Mouse (Mus musculus): ENCODE results near the gene Foxp1.

Gene Foxp1

DNA sequence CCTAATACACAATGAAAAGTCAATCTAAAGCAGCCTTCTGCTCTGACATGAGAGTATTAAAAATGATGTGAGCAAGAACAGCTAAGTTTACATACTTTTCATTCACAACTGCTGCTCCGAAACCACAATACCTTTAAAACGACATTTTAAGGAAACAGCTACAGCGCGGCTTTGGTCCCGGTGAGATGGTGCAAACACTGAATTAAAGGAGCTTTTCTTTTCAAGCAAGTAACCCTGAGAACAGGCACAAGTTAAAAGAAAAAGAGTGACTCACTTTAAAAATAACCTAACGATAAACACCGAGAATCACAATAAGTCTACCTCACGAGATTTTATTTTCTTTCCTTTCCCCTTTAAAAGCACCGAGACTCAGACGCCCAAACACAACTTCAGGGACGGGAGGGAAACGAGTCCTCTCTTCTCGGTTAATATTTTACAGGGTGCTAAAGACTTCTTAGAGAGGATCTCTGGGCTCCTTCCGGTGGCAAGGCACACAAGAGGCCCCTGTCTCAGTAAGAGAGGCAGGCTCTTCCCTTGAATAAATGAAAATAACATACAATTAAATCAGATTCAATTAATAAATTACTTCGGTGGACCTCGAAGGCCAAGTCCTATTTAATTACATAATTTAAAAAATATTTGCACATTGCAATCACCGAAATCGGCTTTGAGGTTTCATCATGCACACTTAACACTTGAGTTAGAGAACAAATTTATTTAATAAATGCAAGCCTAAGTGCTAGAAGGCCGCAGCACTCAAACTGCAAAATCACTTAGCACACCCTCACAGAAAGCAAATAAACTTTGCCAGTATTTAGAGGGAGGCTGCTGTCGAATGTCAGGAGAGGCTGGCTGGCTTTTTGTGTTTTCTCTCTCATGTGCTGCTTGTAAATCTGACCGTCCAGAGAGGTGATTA lies 246.9 kb downstream of the Foxp1 start:
- DNase-seq = no peak

DNA sequence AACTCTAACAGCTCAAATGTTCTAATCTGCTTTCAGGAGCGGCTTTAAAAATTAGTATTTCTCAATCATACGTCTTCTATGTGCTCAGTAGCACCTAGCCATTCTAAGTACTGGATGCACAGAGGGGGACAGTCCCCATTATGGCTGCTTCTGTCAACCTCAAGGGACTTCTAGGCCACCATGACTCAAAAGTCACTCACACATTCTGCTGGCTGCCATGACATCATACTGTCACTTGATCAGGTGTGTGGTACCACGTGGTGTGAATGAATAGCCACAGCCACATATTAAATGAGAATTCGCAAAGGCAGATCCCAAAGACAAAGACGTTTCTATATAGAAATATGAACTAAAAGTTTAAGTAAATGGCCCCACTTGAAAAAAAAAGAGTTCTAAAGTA lies 247.9 kb downstream of the Foxp1 start:
- DNase-seq = no peak

DNA sequence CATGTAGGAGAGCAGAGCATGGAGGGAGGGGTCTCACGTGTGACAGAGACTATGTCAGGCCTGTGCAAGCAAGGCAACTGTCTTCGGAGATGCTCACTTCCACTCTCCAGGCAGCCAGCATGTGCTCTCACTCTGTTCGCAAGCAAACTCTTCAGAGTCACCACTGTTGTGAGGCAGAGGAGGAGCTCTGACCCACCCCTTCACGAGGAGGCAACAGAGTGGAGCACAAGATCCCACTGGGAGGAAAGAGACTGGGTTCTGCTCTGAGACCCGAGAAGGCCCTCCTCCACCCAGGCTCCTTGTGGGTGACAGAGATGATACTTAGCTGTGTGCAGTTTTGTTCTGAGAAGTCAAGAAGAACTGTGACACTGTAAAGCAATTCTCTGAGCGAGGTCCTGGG lies 248.3 kb downstream of the Foxp1 start:
- no peak for DNase-seq

DNA sequence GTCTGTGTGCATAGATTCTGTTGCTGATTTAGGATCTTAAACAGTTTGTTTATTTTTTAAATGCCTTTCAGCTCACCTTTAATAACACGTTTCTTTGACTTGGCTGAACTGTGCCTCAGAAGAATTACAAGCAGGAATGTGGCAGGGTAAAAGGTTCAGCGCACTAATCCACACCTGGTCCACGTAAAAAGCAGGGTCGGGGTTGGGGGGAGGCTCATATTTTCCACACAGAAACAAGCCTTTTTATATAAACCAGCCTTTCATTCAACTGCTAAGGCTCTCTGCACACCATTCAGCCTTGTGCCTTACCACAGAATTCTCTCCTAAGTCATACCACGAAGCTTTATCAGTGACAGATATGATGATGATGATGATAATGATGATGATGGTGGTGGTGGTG lies 249.3 kb downstream of the Foxp1 start:
- DNase-seq = no peak

DNA sequence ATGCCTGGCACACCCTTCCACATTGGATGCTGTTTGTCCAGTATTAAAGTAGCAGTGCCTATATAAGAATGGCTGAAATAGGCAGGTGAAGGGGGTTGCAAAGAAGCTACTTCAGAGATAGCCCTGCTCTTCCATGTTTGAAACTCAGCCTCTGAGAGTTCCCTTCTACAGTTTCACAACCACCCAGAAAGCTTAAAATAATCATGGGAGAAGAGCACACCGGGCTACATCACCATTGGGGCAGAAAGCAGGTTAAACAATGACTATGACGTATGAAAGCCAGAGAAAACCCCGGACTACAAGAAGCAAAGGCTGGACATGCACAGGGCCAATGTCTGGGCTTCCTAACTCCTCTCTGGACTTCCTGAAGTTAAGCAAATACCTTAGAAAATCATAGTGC lies 250.3 kb downstream of the Foxp1 start:
- DNase-seq = no peak

DNA sequence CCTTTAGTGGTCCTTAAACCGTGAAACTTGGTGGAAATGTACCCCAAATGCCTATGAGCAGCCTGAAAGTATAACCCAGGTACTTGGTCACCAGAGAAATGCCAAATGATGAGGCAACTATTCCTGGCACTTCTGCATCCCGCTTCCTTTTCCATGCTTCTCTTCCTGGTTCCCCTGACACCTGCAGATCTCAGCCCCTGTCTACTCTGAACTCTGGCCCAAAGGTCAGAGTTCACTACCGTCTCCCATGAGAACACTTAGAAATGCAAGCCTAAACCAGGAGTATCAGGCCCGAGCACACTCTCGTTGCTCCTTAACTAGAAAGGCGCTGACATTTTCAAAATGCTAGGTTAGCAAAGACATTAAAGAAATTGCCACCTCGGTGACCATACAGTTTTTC lies 250.8 kb downstream of the Foxp1 start:
- DNase-seq = no peak

DNA sequence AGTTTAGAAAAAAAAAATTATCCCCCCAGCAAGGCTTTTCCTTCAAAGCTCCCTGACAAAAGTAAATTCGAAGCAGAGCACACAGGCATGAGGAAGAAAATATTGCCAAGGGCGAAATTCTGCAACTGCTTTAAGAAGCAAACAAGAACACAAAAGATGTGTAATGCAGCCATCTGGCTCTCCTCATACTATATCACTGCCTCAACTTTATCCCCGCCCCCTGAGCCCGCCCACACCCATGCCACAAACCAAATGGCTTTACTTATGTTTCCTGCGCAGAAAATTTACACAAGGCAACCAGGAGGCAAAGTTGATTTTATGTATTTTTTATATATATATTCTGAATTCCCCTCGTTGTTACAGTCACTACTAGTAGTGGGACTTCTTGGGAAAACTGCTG lies 252.6 kb downstream of the Foxp1 start:
- no peak for DNase-seq

DNA sequence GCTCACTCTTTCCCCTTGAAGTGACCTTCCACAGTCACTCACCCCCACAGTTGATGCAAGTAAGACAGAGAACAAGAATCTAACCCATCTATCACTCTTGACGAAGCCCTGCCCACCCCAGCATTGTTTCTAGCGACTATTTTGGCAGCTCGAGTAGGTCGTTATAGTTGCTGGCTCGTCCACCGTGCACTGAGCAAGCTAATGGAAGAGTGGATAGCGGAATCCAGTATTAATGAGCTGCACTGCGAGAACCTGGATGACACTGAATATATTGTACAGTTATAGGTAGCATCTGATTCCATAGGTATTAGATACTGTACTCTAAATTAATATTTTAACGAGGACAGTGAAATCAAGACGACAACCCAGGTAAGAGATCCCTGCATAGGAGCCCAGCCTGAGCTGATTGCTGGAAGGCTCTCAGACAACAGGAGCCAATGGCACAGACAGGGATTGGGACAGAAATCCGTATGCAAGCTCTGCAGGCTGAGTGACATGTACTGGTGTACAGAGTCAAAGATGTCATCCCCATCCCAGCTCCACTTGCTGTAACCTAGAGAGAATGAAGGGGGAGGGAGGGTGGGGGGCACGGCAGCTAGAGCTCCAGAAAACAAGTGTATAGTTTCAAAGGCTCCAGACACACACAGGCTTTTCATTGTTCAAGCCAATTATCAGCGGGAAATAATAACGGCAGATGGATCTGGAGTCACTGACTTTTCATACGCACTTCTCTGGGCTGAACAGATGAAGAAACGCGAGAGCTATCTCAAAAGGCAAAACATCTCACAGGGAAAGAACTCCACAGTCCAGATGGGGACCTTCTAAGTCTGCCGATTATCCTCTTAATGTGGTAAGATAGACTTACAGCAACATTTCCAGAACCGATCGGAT lies 254.1 kb downstream of the Foxp1 start:
- DNase-seq = no peak

DNA sequence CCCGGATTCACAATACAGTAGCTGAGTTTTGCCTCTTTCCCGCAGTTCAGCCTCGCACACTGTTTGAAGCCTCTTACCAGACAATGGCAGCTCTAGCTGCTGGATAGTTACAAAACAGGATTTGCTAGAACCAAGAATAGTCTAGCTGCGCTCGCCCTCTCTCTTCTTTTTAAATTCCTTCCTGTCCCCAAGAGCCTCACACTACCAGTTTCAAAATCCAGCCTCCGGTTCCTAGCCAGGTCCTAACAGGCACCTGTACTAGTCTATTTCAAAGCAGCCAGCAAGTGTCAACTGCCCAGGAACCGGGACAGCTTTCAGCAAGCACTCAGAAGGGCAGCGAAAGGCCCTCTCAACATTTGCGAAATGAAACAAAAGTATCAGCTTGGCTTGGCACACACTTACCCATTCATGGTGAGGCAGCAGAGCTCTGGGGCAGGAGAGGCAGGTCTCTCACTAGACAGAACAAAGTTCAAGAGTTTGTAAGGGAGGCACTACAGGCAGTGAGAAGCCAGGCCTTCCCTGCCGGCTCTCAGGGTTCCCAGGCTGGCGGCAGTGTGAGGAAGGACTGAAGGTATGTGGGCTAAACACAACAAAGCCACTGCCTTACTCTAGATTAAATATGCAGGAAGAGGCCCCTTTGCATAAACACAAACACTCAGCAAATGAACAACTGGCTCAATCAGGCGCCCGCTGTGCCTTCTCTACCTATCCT lies 256.4 kb downstream of the Foxp1 start:
- peak; percentile 15 for DNase-seq

DNA sequence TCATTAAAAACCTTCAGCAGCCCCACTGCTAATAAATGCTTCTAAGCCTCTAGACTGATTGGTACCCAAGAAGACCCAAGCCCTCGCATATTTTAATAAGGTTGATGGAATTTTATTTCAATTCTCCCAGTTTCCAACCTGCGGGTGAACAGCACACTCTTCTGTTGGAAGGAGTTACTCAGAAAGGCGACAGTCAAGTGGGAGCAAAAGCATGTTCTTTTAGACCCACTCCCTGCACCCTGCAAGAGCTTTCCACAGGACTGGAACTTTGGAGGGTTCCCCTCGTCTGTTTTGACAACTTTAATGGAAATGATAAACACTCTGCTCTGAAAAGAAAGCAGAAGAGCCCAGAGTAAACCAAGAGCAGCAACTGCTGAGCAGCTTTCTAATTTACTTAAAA lies 257.3 kb downstream of the Foxp1 start:
- no peak for DNase-seq

DNA sequence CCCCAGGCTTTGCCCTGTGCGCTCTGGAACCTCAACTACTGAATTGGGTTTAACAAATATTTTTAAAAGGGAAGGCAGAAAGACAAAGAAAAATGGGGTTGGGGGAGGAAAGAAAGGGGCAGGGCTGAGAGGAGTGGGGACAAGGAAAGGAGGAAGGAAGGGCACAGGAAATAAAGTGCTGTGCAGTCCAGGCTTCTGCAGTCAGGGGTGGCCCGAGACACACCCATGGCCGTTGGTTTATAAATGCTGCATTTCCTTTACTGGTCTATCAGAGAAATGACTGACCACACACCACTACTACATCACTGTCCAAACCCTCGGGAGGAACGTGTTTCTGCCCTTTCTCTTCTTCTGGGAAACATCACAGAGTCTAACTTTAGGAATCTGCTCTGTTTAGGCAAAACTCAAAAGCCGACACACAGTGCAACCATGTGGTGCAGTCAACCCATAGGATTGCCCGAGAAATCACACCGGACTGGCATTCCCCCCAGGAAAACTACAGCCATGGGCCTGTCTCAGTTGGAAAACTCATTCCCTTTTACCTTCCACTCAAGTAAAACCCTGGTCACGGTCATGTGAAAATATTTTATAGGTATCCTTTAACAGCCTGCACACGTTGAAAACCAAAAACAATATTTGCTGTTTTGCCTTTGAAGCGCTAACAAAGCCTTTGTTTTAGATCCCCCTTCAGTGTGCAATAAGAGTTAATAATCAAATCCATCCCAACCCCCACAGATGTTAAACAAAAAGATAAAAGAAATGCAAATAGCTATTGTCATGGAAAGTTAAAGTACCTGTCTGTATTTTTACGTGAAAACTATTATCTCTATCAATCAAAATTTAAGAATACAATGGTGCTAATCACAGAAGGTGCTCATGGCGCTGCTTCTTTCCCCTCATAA lies 258.1 kb downstream of the Foxp1 start:
- DNase-seq = no peak

DNA sequence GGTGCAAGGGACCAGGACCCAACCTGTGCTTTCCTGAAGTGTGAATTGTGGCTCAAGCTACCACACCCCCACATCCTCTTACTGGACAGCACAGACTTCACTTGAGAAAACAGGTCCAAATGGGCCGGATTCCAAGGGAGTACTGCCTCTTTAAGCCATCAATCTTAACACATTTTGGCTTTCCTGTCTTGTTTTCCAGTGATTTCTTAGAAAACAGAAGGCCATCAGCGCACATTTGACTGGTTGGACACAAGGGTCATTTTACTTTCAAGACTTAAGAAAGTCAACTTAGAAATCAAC lies 258.7 kb downstream of the Foxp1 start:
- no peak for DNase-seq

DNA sequence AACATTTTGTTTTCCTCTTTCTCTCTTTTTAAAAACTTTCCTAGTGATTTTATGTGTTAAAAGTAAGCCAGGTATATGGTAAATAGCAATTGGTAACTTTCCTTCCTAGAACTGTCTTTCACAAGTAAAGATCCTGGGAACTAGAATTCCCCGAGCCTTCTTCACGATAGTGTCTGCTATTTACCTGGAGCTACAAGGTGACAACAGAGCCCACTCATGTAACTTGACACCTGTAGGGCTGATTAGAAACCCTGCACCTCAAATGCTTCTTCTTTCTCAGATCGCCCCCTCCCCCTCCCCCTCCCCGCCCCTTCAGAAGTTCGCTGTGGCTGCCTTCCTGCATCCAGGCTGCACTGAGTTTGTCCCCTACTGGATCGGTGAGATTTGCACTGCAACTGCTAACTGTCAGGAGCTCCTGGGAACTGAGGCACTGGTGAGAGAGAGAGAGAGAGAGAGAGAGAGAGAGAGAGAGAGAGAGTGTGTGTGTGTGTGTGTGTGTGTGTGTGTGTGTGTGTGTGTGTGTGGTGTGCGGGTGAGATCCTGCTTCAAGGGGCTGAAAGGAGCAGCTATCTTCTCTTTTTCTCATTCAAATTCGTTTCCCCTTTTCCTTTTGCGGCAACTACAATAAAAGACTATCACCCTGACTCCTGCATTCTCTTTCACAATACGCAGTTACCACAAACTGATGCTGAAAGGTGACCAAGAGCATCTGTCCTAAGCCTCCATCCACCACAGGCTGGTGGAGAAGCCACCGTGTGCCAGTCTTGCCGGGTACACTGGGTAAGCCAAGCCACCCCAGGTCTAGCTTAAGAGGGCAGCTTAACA lies 259.2 kb downstream of the Foxp1 start:
- DNase-seq = no peak

DNA sequence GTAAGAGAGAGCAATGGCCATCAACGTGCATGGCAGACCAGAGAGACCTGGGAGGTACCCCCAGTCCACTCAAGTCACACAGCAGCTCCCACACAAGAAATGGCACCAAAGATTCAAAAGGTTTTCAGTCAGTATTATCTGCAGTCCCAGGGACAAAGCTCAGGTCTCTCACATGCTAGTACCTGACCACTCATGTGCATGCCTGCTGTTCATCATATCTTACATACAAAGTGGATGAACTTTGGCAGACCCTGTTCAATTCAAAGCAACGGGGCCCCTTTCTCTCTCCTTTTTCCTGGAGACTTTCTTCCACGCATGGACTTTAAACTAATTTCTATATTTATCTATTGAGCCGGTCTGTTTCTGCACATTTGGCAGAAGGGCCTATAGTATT lies 260.8 kb downstream of the Foxp1 start:
- no peak for DNase-seq

DNA sequence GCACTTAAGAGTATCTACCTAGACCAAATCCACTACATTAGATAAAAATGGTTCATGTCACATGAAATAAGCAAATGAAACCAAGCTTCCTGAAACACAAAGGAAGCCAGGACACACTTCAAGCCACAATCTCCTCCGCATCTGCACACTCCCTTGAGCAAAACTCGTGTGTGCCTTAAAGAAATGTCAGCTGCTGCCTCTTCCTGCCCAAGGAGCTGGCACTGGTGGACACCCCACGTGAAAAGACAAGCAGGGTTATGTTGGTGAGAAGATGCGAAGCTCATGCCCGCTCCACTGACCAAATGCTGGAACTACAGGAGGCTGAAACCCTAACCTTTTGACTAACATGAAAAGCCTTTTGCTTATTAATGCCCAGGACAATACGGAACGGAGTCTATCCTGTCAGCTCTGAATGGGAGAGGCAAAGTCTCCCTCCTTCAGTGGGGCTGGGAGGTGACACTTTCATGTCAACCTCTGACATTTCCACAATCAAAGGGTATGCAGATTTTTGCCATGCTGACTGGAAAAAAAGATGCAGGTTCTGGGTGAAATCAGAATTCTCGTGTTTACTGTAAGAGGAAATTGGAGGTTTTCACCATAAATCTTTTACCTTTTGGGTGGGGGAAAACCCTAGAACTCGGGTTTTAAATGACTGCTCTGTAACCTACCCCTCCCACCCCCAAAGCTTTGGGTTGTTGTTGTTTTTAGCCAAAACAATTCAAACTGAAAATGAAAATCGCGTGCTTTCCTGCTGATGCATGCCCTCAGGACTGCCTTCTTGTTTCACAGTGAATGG lies 261.4 kb downstream of the Foxp1 start:
- no peak for DNase-seq

DNA sequence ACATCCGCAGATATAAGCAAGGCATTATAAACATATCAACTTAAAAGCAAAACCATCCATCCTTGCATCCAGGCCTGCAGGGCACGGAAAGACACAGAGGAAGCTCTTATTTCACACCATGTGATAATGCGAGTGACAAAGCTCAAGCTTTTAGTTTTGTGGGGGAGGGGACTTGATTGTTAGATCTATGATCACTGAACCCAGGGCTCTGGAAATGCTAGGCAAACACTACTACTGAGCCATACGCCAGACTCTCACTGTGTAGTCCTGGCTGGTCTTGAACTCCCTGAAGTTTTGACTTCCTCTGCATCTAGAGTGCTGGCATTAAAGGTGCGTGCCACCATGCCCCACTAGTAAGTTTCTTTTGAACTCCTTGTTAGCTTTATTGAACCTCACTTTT lies 264.2 kb downstream of the Foxp1 start:
- DNase-seq = no peak

DNA sequence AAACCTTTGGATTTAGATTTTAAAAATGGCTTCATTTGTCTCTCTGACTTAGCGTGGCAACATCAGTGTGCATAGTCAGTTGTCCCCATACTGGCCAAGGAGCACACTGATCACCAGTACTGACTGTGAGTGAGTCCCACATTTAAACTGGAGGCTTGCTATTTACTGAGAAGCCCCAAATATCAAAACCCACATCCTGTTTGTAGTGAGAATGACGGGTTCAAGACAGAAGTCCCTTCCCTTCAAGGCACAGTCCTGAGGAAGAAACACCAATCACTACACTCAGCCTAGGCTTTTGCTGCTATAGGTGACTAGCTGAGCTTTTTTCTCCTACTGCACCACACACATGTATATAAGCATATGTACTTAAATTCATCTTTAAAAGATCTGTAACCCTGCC lies 264.8 kb downstream of the Foxp1 start:
- no peak for DNase-seq

DNA sequence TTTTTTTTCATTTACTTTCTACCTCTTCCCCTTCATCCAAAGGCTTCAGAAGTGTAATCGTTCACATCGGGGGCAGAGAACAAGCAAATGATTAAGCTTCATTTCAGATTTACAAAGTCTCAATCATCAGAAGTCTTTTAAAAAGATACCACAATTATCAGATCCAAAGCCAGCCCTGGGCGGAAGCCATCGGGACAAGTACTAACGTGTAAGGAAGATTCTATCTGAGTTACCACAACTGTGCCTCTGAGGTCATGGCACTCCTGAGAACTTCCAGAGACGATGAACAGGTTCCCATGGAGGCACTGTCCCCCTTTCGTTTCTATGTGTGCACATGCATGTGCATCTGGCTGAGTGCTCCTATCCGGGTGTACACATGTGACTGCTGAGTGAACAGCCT lies 269.2 kb downstream of the Foxp1 start:
- DNase-seq = no peak

DNA sequence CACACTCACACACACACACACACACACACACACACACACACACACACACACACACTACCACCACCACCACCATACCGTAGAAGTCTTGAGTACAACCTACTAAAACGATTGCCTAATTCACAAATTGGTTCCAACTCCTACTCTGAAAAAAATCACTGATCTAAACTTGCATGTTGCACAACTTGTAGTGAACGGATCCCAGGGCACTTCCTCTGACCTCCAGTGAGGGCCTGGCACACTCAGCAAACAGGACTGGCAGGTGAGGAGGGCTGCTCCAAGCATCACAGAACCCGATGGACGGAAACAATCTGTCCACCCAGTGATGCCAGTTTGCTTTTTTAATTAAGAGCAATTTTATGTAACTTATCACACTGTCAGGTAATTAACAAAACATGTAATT lies 269.7 kb downstream of the Foxp1 start:
- DNase-seq = no peak

DNA sequence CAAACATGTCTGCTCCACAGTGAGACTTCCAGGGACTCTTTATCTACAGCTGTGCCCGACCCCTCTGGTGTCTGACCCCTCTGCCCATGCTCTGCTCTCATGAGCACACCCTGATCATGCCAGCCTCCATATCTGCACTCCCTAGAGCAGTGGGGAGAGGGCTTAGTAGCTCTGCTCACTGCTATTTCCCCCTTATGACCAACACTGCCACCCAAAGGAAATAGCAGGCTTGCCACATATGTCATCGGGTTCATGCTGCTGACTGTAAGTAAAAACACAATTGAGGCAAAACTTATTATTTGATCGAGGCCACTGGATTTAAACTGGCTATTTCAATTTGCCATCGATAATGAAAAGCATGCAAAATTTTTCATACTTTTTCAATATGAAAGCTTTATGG lies 270.6 kb downstream of the Foxp1 start:
- DNase-seq = no peak

DNA sequence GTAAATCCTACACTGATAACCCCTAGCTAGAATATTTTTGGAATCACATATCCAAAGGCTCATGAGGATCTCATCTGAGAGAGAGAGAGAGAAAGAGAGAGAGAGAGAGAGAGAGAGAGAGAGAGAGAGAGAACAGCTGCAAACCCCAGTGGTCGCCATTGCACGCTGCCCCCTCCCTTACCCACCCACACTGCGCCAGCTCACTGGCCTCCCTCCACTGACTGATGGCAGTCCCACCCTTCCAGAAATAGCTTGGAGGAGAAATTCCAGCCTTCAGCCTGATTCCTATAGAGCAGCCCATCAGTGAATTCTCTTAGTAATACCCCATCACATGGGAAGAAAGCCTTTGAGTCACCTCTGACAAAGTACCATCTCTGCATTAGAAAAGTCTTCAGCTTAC lies 271.3 kb downstream of the Foxp1 start:
- no peak for DNase-seq

Data from right cerebral cortex, postnatal 25 days (tissue).